Mouse (Mus musculus): ENCODE measurements at regions not wholly inside any gene's neighbourhood (a gene's known extent, or its start where the extent isn't known, plus 50 kb on each side); places are given as distances from the start of the nearest gene placed in this dataset.

GRCm38 (mm10) chr13:52278831-52279230 lies 252.2 kb downstream of the Diras2 start:
- Histone ChIP-seq H3K27ac (ENCODE audit: control insufficient read depth, low read depth, low read length) (no peak overlapping the region), H3K4me3 (ENCODE audit: control insufficient read depth in 1 of 2, insufficient read depth in 1 of 2, low read depth in 2 of 2, low read length in 2 of 2) (no peak overlapping the region), H3K27me3 (ENCODE audit: control insufficient read depth in 1 of 2, insufficient read depth in 2 of 2, low read length in 2 of 2) (no peaks in the 10 kb centered on the region), H3K4me1 (ENCODE audit: control insufficient read depth in 1 of 2, insufficient read depth in 2 of 2, low read length in 2 of 2) (no peaks in the 10 kb centered on the region), H3K9me3 (replicated peaks; ENCODE audit: insufficient read depth, low read length) (no peaks in the 10 kb centered on the region), H3K79me2 (ENCODE audit: control insufficient read depth, insufficient read depth, low read length, poor library complexity) (no peaks in the 10 kb centered on the region), H3K9ac (ENCODE audit: control insufficient read depth, low read depth, low read length, poor library complexity, severe bottlenecking) (no peak overlapping the region), H3K36me3 (ENCODE audit: control insufficient read depth in 1 of 2, insufficient read depth in 2 of 2, low read length in 2 of 2) (no peaks in the 10 kb centered on the region)
- TF ChIP-seq EP300 (IDR thresholded peaks at IDR 0.05; ENCODE audit: low read depth in 1 of 2, low read length in 2 of 2) (no peak), ETS1 (IDR thresholded peaks at IDR 0.05; ENCODE audit: low read depth, low read length) (no peak), POLR2AphosphoS5 (IDR thresholded peaks at IDR 0.05; ENCODE audit: borderline replicate concordance, low read depth, low read length) (no peak), KAT2A (conservative IDR thresholded peaks at IDR 0.05; ENCODE audit: low read depth, low read length) (no peak), SMC3 (IDR thresholded peaks at IDR 0.05; ENCODE audit: low read depth, low read length) (no peak), HCFC1 (IDR thresholded peaks at IDR 0.05; ENCODE audit: low read depth, low read length) (no peak), MYC (IDR thresholded peaks at IDR 0.05; ENCODE audit: low read depth, low read length) (no peak), MXI1 (IDR thresholded peaks at IDR 0.05; ENCODE audit: low read depth, low read length) (no peak), JUND (IDR thresholded peaks at IDR 0.05; ENCODE audit: low read depth, low read length) (no peak), GABPA (IDR thresholded peaks at IDR 0.05; ENCODE audit: low read depth, low read length) (no peak), MYB (IDR thresholded peaks at IDR 0.05; ENCODE audit: low read depth, low read length) (no peak), UBTF (IDR thresholded peaks at IDR 0.05; ENCODE audit: borderline replicate concordance, insufficient read depth, low read depth, low read length) (no peak), MAZ (IDR thresholded peaks at IDR 0.05; ENCODE audit: low read depth, low read length) (no peak), ELF1 (IDR thresholded peaks at IDR 0.05; ENCODE audit: low read depth, low read length) (no peak), TCF12 (IDR thresholded peaks at IDR 0.05; ENCODE audit: low read depth, low read length) (no peak), CHD2 (IDR thresholded peaks at IDR 0.05; ENCODE audit: low read length) (no peak)
- no peak for DNase-seq (ENCODE audit: low read depth, low spot score)

- Histone ChIP-seq H3K4me1 (ENCODE audit: control insufficient read depth in 1 of 2, insufficient read depth in 2 of 2, low read length in 2 of 2) (no peaks in the 10 kb centered on the region), H3K36me3 (ENCODE audit: control insufficient read depth in 1 of 2, insufficient read depth in 2 of 2, low read length in 2 of 2) (no peaks in the 10 kb centered on the region), H3K79me2 (ENCODE audit: control insufficient read depth, insufficient read depth, low read length, poor library complexity) (no peaks in the 10 kb centered on the region), H3K27ac (ENCODE audit: control insufficient read depth, low read depth, low read length) (no peak overlapping the region), H3K9me3 (replicated peaks; ENCODE audit: insufficient read depth, low read length) (no peaks in the 10 kb centered on the region), H3K27me3 (ENCODE audit: control insufficient read depth in 1 of 2, insufficient read depth in 2 of 2, low read length in 2 of 2) (no peaks in the 10 kb centered on the region), H3K4me3 (ENCODE audit: control insufficient read depth in 1 of 2, insufficient read depth in 1 of 2, low read depth in 2 of 2, low read length in 2 of 2) (no peak overlapping the region), H3K9ac (ENCODE audit: control insufficient read depth, low read depth, low read length, poor library complexity, severe bottlenecking) (no peak overlapping the region)
- TF ChIP-seq EP300 (IDR thresholded peaks at IDR 0.05; ENCODE audit: low read depth in 1 of 2, low read length in 2 of 2) (no peak), USF1 (IDR thresholded peaks at IDR 0.05; ENCODE audit: low read depth, low read length) (no peak)
- no peak for DNase-seq (ENCODE audit: low read depth, low spot score)
Measured at GRCm38 (mm10) chr13:52279281-52279969, 251.7 kb downstream of the Diras2 start.

Measured in MEL (cell line).